Mouse (Mus musculus): Measurements from ENCODE around the gene Coq7. TPM values are rescaled to one million over a fixed set of nuclear protein-coding genes. Genes with fewer than 3 reads are reported as not detected.

Gene Coq7
- polyA plus RNA-seq, 1 experiment from 2014 or later: 114 TPM

- 79% methylated on average over 7 of the region's 7 CpGs for WGBS
- ATAC-seq: no peak
- Histone ChIP-seq H3K27me3 (replicated peaks; ENCODE audit: control insufficient read depth, insufficient read depth, low read length) (no peaks in the 10 kb centered on the region), H3K36me3 (ENCODE audit: control insufficient read depth, insufficient read depth, low read length) (no peaks in the 10 kb centered on the region), H3K9me3 (replicated peaks; ENCODE audit: control insufficient read depth, low read length) (no peaks in the 10 kb centered on the region), H3K4me2 (ENCODE audit: low read length) (no peak overlapping the region), H3K27ac (ENCODE audit: low read depth, low read length) (no peak overlapping the region), H3K4me1 (ENCODE audit: control insufficient read depth, insufficient read depth, low read length) (no peaks in the 10 kb centered on the region), H3K4me3 (ENCODE audit: low read depth, low read length) (no peak overlapping the region), H3K9ac (ENCODE audit: low read length) (no peak overlapping the region)
- no peak for DNase-seq (ENCODE audit: low spot score)
These were observed 24.6 kb downstream of the Coq7 start for GRCm38 (mm10) chr7:118508556-118508955.

- Histone ChIP-seq H3K9me3 (replicated peaks; ENCODE audit: control insufficient read depth, low read length) (no peaks in the 10 kb centered on the region), H3K27me3 (replicated peaks; ENCODE audit: control insufficient read depth, insufficient read depth, low read length) (no peaks in the 10 kb centered on the region), H3K9ac (ENCODE audit: low read length) (no peak overlapping the region), H3K4me3 (ENCODE audit: low read depth, low read length) (no peak overlapping the region), H3K4me1 (ENCODE audit: control insufficient read depth, insufficient read depth, low read length) (no peaks in the 10 kb centered on the region), H3K27ac (ENCODE audit: low read depth, low read length) (no peak overlapping the region), H3K36me3 (ENCODE audit: control insufficient read depth, insufficient read depth, low read length) (no peaks in the 10 kb centered on the region), H3K4me2 (ENCODE audit: low read length) (no peak overlapping the region)
- 73% methylated on average over 4 of the region's 4 CpGs for WGBS
- no peak for ATAC-seq
- no peak for DNase-seq (ENCODE audit: low spot score)
These were observed 29.3 kb downstream of the Coq7 start for GRCm38 (mm10) chr7:118503844-118504243.

GRCm38 (mm10) chr7:118502333-118502732, 30.8 kb downstream of the Coq7 start:
- Histone ChIP-seq H3K9ac (ENCODE audit: low read length) (no peak overlapping the region), H3K27me3 (replicated peaks; ENCODE audit: control insufficient read depth, insufficient read depth, low read length) (no peaks in the 10 kb centered on the region), H3K4me1 (ENCODE audit: control insufficient read depth, insufficient read depth, low read length) (no peaks in the 10 kb centered on the region), H3K4me3 (ENCODE audit: low read depth, low read length) (no peak overlapping the region), H3K27ac (ENCODE audit: low read depth, low read length) (no peak overlapping the region), H3K4me2 (ENCODE audit: low read length) (no peak overlapping the region), H3K36me3 (ENCODE audit: control insufficient read depth, insufficient read depth, low read length) (no peaks in the 10 kb centered on the region), H3K9me3 (replicated peaks; ENCODE audit: control insufficient read depth, low read length) (no peaks in the 10 kb centered on the region)
- ATAC-seq (no peak), DNase-seq (ENCODE audit: low spot score) (peak; percentile 13)
- 56% methylated on average over 8 of the region's 8 CpGs for WGBS

- Histone ChIP-seq H3K4me1 (ENCODE audit: control insufficient read depth, insufficient read depth, low read length) (no peaks in the 10 kb centered on the region), H3K27me3 (replicated peaks; ENCODE audit: control insufficient read depth, insufficient read depth, low read length) (no peaks in the 10 kb centered on the region), H3K4me2 (ENCODE audit: low read length) (no peak overlapping the region), H3K4me3 (ENCODE audit: low read depth, low read length) (no peak overlapping the region), H3K36me3 (ENCODE audit: control insufficient read depth, insufficient read depth, low read length) (no peaks in the 10 kb centered on the region), H3K27ac (ENCODE audit: low read depth, low read length) (no peak overlapping the region), H3K9me3 (replicated peaks; ENCODE audit: control insufficient read depth, low read length) (no peaks in the 10 kb centered on the region), H3K9ac (ENCODE audit: low read length) (no peak overlapping the region)
- WGBS: 79% methylated on average over 7 of the region's 7 CpGs
- ATAC-seq (no peak), DNase-seq (ENCODE audit: low spot score) (no peak)
These were observed 33.2 kb downstream of the Coq7 start for GRCm38 (mm10) chr7:118499784-118500435.

DNA sequence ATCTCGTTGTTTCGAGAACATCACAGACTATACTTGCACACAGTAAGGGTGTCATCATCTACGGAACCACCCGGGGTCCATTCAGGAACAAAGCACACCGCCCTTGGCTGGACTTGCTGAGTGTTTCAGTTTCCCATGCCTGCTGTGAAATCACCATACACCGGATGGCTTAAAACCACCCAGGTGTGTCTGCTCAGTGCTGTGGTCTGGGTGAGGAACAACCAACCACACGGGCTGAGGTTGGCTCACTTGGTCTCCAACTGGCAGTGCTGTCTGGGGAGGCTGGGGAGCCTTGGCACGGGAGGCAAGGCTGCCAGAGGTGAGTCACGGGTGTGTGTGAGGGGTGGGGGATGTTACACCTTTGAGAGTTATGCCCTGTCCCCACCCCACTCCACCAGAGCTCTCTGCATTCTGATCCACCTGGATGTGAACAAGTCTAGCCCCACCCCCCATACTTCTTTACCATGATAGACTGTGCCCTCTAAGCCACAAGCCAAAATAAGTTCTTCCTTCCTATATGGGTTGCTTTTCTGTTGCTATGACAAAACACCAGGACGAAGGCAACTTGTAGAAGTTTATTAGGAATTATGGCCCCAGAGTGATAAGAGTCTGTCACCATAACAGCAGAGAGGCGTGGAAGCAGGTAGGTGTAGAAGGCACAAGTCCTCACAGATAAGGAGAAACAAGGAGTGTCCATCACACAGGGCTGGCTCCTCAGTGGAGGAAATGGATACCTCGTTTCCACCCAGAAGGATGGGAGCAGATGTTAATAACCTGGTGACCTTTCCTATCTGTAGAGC, 34.0 kb downstream of the Coq7 start:
- no peaks in the 10 kb centered on the region for H3K36me3 ChIP-seq (ENCODE audit: control insufficient read depth, insufficient read depth, low read length)
- H3K4me2 ChIP-seq (ENCODE audit: low read length): no peak overlapping the region
- H3K9me3 ChIP-seq (replicated peaks; ENCODE audit: control insufficient read depth, low read length): no peaks in the 10 kb centered on the region
- no peak for ATAC-seq
- 87% methylated on average over 12 of the region's 12 CpGs for WGBS
- no peak overlapping the region for H3K9ac ChIP-seq (ENCODE audit: low read length)
- no peak overlapping the region for H3K4me3 ChIP-seq (ENCODE audit: low read depth, low read length)
- no peak for DNase-seq (ENCODE audit: low spot score)
- H3K4me1 ChIP-seq (ENCODE audit: control insufficient read depth, insufficient read depth, low read length): no peaks in the 10 kb centered on the region
- H3K27me3 ChIP-seq (replicated peaks; ENCODE audit: control insufficient read depth, insufficient read depth, low read length): no peaks in the 10 kb centered on the region
- no peak overlapping the region for H3K27ac ChIP-seq (ENCODE audit: low read depth, low read length)

- H3K36me3 ChIP-seq (ENCODE audit: control insufficient read depth, insufficient read depth, low read length): no peaks in the 10 kb centered on the region
- H3K9ac ChIP-seq (ENCODE audit: low read length): no peak overlapping the region
- no peaks in the 10 kb centered on the region for H3K9me3 ChIP-seq (replicated peaks; ENCODE audit: control insufficient read depth, low read length)
- DNase-seq (ENCODE audit: low spot score) (no peak), ATAC-seq (no peak)
- H3K4me3 ChIP-seq (ENCODE audit: low read depth, low read length): no peak overlapping the region
- H3K27ac ChIP-seq (ENCODE audit: low read depth, low read length): no peak overlapping the region
- no peak overlapping the region for H3K4me2 ChIP-seq (ENCODE audit: low read length)
- H3K27me3 ChIP-seq (replicated peaks; ENCODE audit: control insufficient read depth, insufficient read depth, low read length): peaks cover 30% of the 10 kb centered on the region
- WGBS: 78% methylated on average over 4 of the region's 4 CpGs
- no peaks in the 10 kb centered on the region for H3K4me1 ChIP-seq (ENCODE audit: control insufficient read depth, insufficient read depth, low read length)
These were observed 38.1 kb downstream of the Coq7 start for GRCm38 (mm10) chr7:118494892-118495579.

DNA sequence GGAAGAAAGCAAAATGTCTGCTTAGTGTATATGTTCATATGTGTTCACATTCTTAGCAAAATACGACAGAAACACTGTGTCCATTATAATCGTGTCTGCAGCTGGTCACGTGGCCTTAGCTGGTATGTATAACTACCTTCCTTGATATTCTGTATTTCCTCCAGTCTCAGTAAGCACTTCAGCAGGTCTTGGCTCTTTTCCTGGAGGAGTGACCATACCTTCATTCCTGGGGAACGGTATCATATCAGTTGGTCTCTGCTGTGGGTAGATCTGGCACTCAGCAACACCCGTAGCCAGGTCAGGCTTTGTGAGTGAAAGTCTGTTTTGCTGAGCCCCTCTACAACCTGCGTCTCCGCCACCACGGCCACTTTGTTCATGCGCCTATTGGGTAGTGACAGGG, 39.3 kb downstream of the Coq7 start:
- Histone ChIP-seq H3K4me2 (ENCODE audit: low read length) (no peak overlapping the region), H3K4me3 (ENCODE audit: low read depth, low read length) (no peak overlapping the region), H3K27me3 (replicated peaks; ENCODE audit: control insufficient read depth, insufficient read depth, low read length) (peaks cover 41% of the 10 kb centered on the region), H3K9ac (ENCODE audit: low read length) (no peak overlapping the region), H3K36me3 (ENCODE audit: control insufficient read depth, insufficient read depth, low read length) (no peaks in the 10 kb centered on the region), H3K9me3 (replicated peaks; ENCODE audit: control insufficient read depth, low read length) (no peaks in the 10 kb centered on the region), H3K27ac (ENCODE audit: low read depth, low read length) (no peak overlapping the region), H3K4me1 (ENCODE audit: control insufficient read depth, insufficient read depth, low read length) (no peaks in the 10 kb centered on the region)
- WGBS: 93% methylated on average over 9 of the region's 9 CpGs
- ATAC-seq (no peak), DNase-seq (ENCODE audit: low spot score) (no peak)

- 1% methylated on average over 55 of the region's 55 CpGs for WGBS
- Histone ChIP-seq H3K9ac (ENCODE audit: low read length) (peak within 1 kb of the TSS; percentile 76), H3K27ac (ENCODE audit: low read depth, low read length) (no peak within 1 kb of the TSS), H3K36me3 (ENCODE audit: control insufficient read depth, insufficient read depth, low read length) (no peaks in the 10 kb centered on the region), H3K4me2 (ENCODE audit: low read length) (peak within 1 kb of the TSS; percentile 79), H3K4me1 (ENCODE audit: control insufficient read depth, insufficient read depth, low read length) (no peaks in the 10 kb centered on the region), H3K9me3 (replicated peaks; ENCODE audit: control insufficient read depth, low read length) (no peaks in the 10 kb centered on the region), H3K27me3 (replicated peaks; ENCODE audit: control insufficient read depth, insufficient read depth, low read length) (peaks cover 47% of the 10 kb centered on the region), H3K4me3 (ENCODE audit: low read depth, low read length) (peak within 1 kb of the TSS; percentile 45)
- ATAC-seq (peak; percentile 82), DNase-seq (ENCODE audit: low spot score) (peak; percentile 30)
These were observed 41.6 kb downstream of the Coq7 start, which contains the start of gene Itpripl2 for GRCm38 (mm10) chr7:118491431-118492147. TSS of gene Itpripl2 (minus strand) at chr7:118491975.
